Mouse (Mus musculus): ENCODE results near the gene Gimap8.
"Not testable (repeated sequence)": the region's sequence is repeated elsewhere in the genome, so short reads cannot be mapped to it uniquely, and the experiment has no call there.

The Gimap8 gene

GRCm38 (mm10) chr6:48678391-48678790 lies 31.4 kb downstream of the Gimap8 start:
- no peak for DNase-seq (ENCODE audit: low spot score in 2 of 2)

GRCm38 (mm10) chr6:48679701-48680100 lies 32.7 kb downstream of the Gimap8 start:
- no peak for DNase-seq (ENCODE audit: low spot score in 2 of 2)

GRCm38 (mm10) chr6:48680421-48680820 lies 33.4 kb downstream of the Gimap8 start:
- no peak for DNase-seq (ENCODE audit: low spot score in 2 of 2)

DNA sequence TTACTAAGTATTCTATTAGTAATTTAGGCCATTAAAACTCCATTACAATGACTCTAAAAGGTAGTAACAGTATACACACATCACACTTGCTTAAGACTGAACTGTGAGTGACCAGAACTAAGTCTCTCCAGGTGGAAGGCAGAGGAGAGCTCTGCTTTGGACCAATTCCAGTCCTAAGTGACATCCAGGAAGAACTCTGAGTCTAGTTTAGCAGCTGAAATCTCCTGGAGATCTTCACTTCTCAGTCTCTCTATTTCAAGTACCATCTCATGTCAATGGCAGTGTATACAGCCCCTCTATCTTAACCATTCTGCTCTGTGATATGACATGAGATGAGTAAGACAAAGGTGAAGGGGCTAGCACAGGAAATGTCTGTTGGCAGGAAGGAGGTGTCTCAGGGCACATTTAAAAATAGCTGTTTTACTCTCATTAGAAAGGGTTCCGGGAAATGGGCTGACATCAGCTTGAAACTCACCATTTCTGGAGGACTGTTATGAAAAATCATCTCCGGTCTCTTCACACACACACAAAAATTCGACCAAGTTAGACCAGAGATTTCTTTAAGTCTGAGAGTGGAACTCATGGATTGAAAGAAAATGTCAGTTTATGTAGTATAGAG lies 34.5 kb downstream of the Gimap8 start:
- no peak for DNase-seq (ENCODE audit: low spot score in 2 of 2)

- DNase-seq (ENCODE audit: low spot score in 2 of 2): no peak
Measured at GRCm38 (mm10) chr6:48682271-48682670, 35.2 kb downstream of the Gimap8 start.

DNA sequence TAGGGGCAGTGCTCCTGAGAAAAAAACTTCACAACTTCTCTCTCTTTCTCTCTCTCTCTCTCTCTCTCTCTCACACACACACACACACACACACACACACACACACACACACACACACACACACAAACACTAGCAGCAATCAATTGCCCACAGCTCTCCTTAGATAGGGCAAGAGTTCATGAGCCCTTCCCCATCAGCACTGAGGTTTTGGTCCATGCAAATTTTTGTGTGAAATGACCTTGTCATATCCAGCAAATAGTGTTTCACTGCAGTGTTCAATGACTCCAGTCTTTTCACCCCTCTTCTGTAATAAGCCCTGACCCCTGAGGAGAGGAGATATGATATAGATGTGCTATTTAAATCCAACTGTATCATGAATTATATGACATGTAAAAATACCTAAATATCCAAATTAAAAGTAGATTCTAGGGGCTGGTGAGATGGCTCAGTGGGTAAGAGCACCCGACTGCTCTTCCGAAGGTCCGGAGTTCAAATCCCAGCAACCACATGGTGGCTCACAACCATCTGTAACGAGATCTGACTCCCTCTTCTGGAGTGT lies 36.3 kb downstream of the Gimap8 start:
- DNase-seq (ENCODE audit: low spot score in 2 of 2): not testable (repeated sequence)

DNA sequence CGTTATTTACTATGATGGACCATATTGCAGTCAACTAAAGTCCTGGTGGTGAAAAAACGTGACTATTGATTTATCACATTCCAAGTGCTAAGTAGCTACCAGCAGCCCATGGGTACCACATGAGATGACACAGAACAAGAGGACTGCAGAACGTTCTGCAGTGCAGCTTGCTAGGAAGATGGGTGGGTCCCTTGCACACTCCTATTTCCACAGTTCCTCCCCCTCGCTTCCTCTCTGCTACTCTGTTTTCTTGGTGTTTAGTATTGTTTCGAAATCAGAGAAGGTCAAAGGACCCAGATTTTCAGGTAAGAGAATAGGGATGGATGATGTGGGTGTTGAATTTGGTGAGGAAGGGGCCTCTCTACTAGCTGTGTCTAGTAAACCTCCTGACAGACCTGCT lies 37.3 kb downstream of the Gimap8 start, which contains the start of gene Gimap4:
TSS of gene Gimap4 (plus strand) at position 231 of the 400 bp plus-strand sequence.
- no peak for DNase-seq (ENCODE audit: low spot score in 2 of 2)

- DNase-seq (ENCODE audit: low spot score in 2 of 2): no peak
Measured at GRCm38 (mm10) chr6:48684806-48685205, 37.8 kb downstream of the Gimap8 start.

DNA sequence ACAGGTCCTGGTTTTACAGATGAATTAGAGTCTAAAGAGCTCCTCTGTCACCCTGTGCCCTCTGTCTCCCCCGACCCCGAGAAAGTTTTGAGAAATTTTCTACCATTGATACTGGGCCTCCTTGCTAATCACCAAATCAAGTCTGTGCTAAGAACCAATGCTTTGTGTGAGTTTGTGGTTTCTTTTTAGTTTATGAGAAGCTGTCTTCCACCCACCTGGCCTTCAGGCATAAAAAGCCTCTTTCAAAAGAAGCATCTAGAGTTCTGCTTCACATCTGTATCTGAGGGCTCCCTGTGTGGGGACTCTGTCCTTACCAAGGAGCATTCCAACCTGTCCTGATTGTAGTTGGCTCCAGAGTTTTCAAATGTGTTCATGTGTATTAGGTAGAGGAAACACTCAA lies 38.2 kb downstream of the Gimap8 start:
- DNase-seq (ENCODE audit: low spot score in 2 of 2): no peak

- DNase-seq (ENCODE audit: low spot score in 2 of 2): no peak
Measured at GRCm38 (mm10) chr6:48685694-48686665, 38.9 kb downstream of the Gimap8 start.

- no peak for DNase-seq (ENCODE audit: low spot score in 2 of 2)
Measured at GRCm38 (mm10) chr6:48687077-48687476, 40.0 kb downstream of the Gimap8 start.

GRCm38 (mm10) chr6:48689320-48689719 lies 42.3 kb downstream of the Gimap8 start:
- DNase-seq (ENCODE audit: low spot score in 2 of 2): no peak

DNA sequence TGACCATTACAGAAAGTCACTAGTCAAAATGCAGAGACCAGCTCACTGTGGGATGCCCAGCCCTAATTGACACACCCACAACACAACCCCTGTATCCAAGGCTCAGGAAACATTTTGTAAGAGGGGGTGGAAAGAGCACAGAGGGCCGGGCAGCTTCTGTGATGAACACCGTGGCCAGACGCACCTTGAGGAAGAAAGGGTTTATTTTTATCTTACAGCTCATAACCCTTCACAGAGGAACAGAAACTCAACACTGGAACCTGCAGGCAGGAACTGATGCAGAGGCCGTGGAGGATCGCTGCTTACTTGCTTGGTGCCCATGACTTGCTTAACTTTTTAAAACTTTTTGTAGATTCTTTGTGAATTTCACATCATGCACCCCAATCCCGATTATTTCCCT lies 45.9 kb downstream of the Gimap8 start:
- no peak for DNase-seq (ENCODE audit: low spot score in 2 of 2)

GRCm38 (mm10) chr6:48696830-48697554 lies 50.0 kb downstream of the Gimap8 start:
- no peak for DNase-seq (ENCODE audit: low spot score in 2 of 2)

DNA sequence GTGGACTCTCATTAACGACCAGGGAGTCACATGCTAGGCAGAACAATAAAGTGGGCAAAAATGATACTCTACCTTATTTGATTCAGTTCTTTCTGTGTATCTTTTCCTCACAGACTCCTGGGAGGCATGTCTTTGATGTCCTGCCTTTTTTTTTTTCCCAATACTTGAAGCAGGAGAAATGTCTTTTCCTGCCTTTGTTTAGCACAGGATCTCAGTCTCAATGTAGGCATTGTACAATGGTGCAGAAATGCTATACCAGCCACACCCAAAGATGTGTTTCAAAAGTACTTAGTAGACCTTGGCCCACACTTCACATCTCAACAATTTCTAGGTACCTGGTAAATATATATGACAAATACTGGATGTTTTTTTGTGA lies 50.5 kb downstream of the Gimap8 start:
- no peak for DNase-seq (ENCODE audit: low spot score in 2 of 2)

GRCm38 (mm10) chr6:48698066-48698856 lies 51.2 kb downstream of the Gimap8 start:
- DNase-seq (ENCODE audit: low spot score in 2 of 2): no peak

DNA sequence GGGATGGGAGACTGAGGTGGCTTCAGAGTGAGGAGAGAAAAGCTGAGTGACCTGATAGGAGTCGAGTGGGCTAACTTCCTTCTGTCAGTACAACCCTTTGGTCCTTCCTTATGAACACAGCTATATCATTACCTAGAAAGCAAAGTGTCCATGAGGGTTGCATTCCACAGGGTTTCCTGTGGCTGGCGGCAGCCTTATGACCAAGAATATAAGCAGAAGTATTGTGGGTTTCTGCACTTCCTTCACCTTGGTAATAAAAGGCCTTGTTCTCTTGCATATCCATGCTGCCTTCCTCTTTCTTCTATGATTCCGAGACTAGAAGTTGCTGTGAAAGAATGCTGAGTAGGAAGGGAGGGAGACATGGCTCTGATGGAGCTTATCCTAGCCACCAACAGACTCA lies 51.9 kb downstream of the Gimap8 start:
- no peak for DNase-seq (ENCODE audit: low spot score in 2 of 2)

GRCm38 (mm10) chr6:48700251-48701075 lies 53.4 kb downstream of the Gimap8 start:
- DNase-seq (ENCODE audit: low spot score in 2 of 2): no peak

- no peak for DNase-seq (ENCODE audit: low spot score in 2 of 2)
Measured at GRCm38 (mm10) chr6:48702146-48702545, 55.1 kb downstream of the Gimap8 start.

- no peak for DNase-seq (ENCODE audit: low spot score in 2 of 2)
Measured at GRCm38 (mm10) chr6:48702601-48703000, 55.6 kb downstream of the Gimap8 start.
